Mouse (Mus musculus) brain, embryonic 18.5 days (tissue): ENCODE results near the gene Bend5.

ENCODE experiments used
- DNase-seq: peaks from one replicate; pipeline ENCODE4 v3.0.0-alpha.2; 2012; ENCODE audit warnings: low read depth, low spot score

Bend5 gene

DNA sequence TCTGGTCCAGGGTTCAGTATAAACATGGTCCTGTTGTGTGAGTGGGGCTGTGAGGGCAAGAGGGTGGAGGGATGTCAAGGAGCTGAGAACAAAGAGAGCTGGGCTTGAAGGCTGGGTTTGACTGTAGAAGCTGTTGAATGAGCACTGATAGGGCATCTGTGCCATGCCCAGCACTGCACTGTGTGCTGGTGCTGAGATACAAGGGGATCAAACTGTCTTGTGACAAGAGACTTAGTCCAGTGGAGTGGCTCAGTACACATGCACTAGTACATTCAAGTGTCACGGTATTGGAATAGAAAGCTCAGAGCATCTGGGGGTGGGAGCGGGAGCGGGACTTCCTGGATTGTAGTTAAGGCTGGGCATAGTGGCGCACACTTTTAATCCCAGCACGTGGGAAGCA lies 71.4 kb downstream of the Bend5 start:
- no peak for DNase-seq

DNA sequence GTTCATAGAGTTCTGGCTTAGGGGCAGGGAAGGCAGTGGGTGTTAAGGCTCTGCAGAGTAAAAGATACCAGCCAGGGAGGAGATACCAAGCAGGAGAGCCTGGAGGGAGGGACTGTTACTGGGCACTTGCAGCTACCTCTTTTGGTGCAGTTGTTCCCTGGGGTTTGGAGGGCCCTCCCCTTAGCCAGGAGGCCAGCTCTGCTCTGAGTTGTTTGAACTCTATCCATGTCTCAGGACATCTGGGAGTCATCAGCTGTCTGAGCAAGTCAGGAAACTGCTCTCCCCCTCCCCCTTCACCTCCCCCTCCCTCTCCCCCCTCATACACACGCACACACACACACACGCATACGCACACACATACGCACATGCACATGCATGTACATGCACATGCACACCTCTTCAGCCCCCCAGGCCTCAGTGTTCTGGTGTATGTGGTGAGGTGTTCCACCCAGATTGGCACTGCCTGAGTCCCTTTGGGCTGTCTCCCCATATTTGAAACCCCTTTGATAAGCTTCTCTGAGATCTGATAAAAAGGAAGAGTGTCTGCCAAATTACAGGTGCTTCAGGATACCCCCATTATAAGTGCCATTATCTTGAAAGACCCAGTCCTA lies 72.5 kb downstream of the Bend5 start:
- no peak for DNase-seq

- DNase-seq, result no peak
Observed at GRCm38 (mm10) chr4:111493750-111494404, 79.1 kb downstream of the Bend5 start.

GRCm38 (mm10) chr4:111495949-111496348 lies 81.1 kb downstream of the Bend5 start:
- DNase-seq, result no peak

GRCm38 (mm10) chr4:111498751-111499150 lies 83.9 kb downstream of the Bend5 start:
- DNase-seq, result no peak

GRCm38 (mm10) chr4:111501441-111501840 lies 86.6 kb downstream of the Bend5 start:
- no peak for DNase-seq

- DNase-seq, result no peak
Observed at GRCm38 (mm10) chr4:111502965-111503727, 88.3 kb downstream of the Bend5 start.

- no peak for DNase-seq
Observed at GRCm38 (mm10) chr4:111504952-111505351, 90.1 kb downstream of the Bend5 start.
